Mouse (Mus musculus): ENCODE measurements at regions not wholly inside any gene's neighbourhood (a gene's known extent, or its start where the extent isn't known, plus 50 kb on each side); places are given as distances from the start of the nearest gene placed in this dataset.

DNA sequence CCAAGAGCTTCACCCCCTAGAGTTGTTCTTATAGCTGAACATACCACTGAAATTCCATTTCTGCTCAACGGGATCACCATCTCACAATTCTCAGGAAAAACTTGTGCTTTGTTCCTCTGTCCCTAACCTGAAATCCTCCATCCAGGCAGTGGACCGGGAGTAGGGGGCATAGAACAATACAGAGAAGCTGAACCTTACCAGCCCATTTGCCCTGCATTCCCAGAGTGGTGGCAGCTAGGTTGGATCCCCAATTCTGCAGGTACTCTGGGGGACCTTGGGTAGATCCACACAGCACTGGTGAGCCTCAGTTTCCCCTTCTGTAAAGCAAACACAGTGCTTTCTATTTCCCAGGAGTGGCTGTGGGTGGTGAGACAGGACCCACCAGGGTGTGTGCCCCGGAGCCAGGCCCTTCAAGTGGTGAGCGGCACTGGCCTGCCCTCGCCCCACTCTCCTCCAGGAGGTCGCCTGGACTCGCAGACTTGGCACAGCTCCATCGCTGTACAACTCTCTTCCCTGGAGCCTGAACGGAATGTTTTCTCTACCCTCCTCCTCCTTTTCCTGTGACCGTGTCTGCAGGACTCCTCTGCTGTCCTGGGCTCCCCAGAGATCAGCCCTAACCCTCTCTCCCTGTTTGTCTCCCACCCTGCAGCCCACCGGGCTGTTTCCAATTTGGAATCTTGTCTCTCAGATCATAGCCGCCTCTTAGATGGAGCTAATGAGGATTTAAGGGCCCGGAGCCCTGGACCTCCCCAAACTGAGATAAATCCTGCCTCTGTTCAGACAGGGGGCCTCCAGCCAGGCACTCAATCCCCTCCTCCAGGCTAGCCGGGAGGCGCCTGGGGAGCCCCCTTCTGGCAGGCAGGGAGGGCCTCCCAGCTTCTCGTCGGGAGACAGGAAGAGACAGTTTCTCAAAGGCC, 52.3 kb upstream of the Cux1 start:
- DNase-seq (ENCODE audit: low read depth): peak; percentile 20

DNA sequence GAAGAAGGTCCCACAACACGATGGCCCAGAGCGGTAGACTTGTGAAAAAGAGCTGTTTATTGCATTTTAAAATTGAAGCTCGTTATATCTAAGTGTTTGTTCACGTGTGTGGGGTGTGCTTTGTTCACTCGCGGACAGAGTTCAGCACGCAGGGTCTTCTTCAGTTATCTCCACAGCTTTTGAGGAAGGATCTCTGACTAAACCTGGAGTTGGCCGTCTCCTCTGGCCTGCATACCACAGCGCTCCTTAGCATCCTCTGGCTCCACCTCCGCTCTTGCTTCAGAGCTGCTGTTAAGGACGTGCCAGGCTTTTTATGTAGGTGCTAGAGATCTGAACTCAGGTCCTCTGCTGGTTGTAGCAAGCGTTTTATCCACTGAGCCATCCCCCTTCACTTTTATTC, 52.9 kb upstream of the Cux1 start:
- no peak for DNase-seq (ENCODE audit: low read depth)

DNA sequence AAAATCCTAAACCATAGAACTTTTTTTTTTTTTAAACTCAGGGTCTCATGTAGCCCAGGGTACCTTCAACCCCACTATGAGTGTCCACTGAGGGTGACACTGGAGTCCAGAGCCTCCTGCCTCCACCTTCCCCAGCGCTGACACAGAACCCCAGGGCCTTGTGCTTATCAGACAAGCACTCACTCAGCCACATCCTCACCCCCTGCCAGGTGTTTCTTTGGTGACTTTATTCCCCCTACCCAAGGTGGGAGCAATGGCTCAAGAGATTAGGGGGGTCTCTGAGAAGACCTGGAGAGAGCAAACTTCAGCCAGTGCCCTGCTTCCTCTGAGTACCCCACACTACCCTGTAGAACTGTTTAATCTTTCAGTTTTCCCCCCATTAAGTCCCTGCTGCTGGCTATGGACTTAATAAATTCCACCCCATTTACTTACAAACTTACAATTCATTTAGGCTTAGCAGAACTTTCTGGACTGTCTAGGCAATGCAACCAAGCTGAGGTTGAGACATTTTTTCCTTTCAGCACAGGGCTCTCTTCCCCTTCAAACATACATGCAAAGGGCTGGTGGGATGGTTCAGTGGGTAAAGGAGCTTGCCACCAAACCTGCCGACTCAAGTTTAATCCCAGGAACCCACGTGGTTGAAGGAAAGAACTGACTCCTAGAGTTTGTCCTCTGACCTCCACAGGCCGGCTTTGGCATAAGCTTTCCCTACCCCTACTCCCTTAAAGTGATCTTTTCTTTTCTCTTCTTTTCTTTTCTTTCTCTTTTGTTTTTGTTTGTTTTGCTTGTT, 54.2 kb upstream of the Cux1 start:
- no peak for DNase-seq (ENCODE audit: low read depth)

DNA sequence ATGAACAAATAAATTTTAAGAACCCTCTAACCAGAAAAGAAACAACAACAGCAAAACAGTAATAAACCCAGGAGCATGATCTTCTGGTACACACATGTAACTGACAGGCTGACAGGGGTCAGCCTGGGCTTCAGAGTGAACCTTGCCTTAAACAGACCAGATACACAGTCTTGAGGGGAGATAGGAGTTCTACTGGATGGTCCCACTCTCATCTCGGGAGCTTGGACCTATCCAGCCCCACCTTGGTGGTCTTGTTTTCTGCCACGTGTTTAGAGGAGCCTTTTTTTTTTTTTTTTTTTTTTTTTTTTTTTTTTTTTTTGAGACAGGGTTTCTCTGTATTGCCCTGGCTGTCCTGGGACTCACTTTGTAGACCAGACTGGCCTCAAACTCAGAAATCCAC, 54.9 kb upstream of the Cux1 start:
- no peak for DNase-seq (ENCODE audit: low read depth)

DNA sequence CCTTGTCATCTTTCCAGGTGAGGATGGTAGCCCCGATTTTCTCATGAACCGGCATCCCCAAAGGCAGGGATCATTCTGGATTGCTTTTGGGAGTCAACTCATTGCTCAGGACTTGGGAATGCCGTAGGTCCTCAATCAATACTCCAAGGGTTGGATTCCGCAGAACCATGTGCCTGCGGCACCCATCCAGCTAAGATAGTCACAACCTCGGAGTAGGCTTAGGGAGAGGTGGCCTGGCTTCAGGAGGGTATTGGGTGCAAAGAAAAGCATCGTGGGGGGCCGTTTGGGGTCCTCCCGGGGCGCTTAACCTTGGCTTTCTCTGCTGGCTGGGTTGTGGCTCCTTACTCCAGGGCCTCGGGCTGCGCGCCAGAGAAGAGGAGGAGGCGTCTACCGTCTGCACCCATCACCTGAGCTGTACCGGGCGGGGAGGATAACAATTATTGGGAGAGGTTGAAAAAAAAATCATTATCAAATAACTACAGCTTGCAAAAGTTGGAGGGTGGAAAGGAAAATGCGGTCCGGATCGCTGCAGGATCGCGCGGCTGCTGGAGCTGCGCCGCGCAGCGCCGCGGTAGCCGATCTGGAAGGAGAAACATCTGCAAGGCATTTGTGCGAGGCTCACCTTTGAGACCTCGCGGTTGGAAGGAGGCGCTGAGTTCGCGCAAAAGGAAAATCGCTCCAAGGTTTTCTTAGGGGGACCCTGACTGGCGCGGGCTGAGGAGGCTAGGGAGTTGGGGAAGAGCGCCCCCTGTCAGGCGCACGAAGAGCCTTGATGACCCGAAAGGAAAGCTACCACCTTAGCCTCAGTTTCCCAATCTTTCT, 55.6 kb upstream of the Cux1 start:
- DNase-seq (ENCODE audit: low read depth): peak; percentile 89

DNA sequence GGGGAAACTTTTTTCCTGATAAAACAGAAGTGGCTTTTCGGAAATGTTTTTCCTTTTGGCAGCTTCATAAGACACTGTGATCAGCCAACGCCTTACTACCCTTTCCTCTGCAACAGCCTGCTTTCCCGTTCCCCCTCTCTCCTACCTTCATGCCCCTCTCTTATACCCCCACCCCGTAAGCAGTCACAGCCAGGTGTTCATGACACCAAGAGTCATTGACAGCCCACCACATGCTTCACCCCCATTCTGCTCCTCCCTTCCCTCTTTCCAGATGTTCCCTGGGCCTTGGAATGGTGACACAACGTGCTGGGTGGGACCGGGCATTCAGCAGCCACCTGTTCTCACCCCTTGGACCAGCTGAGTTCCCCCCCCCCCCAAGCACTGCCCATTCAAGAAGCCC, 56.5 kb upstream of the Cux1 start:
- DNase-seq (ENCODE audit: low read depth): no peak

DNA sequence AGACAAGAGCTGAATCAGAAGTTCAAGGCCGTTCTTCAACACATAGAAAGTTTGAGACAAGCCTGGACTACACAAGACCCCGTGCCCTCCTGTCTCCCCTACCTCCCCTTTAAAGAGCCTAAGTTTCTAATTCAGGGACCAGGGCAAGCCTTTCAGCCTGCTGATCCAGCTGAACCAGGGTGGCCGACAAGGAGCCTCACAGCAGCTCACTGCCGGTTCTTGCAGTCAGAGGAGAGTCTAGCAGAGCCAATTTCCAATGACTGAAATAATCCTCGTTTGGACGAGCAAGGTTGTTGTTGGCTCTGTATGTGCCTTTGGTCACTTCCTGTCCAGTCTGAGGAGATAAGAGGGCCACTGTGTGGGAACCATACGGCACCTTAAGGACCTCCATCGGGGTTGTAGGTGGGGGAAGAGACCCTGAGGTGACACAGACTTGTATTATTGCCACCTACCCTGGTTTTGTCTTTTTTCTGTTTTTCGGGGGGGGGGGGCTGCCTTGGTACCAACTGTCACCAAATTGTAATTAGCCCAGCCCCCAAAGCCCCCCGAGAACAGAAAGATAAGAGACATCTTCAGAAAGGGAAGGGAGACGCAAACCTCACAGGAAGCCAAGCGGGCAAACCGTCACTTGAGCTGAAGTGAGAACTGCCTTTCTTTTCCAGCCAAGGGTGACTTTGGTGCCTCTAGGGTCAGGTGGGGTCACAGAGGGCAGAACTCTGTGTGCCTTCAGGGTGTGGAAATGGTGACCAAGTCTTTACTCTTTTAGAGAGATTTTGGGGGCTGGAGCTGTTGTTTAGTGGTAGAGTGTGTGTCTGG, 58.1 kb upstream of the Cux1 start:
- DNase-seq (ENCODE audit: low read depth): no peak

GRCm38 (mm10) chr5:136626142-136626771, 59.0 kb upstream of the Cux1 start:
- no peak for DNase-seq (ENCODE audit: low read depth)

- DNase-seq (ENCODE audit: low read depth): no peak
Measured at GRCm38 (mm10) chr5:136626891-136627290, 59.6 kb upstream of the Cux1 start.

DNA sequence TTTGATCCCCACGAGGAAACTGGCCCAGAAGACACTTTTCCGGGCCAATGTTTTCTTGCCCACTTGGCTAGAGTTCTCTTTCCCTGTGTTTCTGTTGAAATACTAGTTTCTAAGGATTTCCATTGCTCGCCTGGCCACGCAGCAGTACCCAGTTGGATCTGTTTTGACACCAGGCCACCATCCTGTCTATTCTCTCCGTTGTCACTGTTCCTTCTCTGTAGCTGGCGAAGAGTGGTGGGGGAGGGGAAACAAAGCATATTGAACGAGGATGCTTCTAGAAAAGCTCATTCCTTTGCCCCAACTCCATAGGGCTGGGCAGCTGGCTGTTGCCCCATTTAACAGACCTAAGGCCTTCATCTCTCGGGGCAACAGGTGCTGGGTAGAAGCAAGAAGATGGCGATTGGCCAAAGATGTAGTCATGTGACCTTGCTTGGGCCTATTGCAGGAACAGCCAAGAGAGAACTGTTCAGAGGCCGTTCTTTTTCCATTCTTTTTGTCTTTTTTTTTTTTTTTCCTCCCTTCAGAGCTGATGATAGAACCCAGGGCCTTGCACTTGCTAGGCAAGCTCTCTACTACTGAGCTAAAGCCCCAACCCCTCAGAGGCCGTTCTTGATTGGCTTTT, 60.5 kb upstream of the Cux1 start:
- no peak for DNase-seq (ENCODE audit: low read depth)

- no peak for DNase-seq (ENCODE audit: low read depth)
Measured at GRCm38 (mm10) chr5:136628502-136628901, 61.2 kb upstream of the Cux1 start.

DNA sequence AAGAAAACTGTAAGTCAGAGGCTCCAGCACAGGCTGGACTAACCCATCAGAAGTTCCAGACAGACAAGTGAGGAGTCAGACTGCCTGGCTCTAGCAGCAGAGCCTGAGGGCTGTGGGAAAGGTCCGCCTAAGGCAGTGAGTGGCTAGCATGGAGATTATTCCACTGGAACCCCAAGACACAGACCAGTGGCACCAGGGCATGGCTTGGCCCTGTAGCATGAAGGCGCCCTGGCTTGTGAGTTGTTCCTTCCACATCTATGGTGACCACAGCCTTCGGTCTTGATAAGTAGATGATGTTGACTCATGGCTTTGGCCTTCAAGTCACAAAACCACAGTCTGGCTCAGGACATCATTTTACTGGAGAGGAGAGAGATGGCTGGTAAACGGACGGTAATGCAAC, 60.7 kb upstream of the Myl10 start:
- DNase-seq (ENCODE audit: low read depth): peak; percentile 58

DNA sequence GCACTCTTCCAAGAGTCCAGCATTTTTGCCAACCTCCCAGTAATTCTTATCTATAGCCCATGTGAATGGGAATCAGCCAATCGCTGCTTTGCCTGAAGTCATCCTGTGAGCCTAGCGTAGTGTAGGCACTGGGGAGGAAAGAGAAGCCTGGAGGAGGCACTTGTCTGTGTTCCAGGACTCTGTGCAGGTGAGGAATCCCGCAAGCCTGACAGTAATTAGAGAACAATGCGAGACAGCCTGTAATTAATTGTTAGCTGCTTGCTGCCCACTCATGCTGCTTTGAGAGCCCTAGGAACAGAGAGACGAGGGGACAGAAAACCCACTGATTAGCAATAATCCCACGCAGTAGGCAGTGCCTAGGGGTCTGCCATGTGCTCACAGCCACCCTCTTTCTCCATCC, 59.0 kb upstream of the Myl10 start:
- DNase-seq (ENCODE audit: low read depth): no peak

- DNase-seq (ENCODE audit: low read depth): peak; percentile 45
Measured at GRCm38 (mm10) chr5:136635119-136635518, 57.8 kb upstream of the Myl10 start.

DNA sequence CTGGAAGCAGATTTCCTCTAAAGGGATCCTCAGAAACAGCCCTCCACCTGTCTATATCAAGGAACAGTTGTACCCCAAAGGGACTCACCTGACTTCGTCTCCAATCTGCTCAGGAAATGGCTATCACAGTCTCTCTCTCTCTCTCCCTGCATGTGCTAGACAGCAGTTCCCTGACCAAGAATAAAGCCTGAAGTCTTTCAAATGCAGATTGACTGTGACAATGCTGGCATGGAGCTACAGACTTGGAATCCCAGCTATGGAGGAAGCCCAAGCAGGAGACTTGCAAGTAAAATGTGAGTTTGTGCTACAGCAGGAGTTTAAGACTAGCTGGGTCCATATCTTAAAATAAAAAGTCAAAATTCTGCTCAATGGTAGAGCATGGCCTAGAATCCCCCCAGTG, 56.5 kb upstream of the Myl10 start:
- no peak for DNase-seq (ENCODE audit: low read depth)

- DNase-seq (ENCODE audit: low read depth): no peak
Measured at GRCm38 (mm10) chr5:136637872-136638271, 55.1 kb upstream of the Myl10 start.

DNA sequence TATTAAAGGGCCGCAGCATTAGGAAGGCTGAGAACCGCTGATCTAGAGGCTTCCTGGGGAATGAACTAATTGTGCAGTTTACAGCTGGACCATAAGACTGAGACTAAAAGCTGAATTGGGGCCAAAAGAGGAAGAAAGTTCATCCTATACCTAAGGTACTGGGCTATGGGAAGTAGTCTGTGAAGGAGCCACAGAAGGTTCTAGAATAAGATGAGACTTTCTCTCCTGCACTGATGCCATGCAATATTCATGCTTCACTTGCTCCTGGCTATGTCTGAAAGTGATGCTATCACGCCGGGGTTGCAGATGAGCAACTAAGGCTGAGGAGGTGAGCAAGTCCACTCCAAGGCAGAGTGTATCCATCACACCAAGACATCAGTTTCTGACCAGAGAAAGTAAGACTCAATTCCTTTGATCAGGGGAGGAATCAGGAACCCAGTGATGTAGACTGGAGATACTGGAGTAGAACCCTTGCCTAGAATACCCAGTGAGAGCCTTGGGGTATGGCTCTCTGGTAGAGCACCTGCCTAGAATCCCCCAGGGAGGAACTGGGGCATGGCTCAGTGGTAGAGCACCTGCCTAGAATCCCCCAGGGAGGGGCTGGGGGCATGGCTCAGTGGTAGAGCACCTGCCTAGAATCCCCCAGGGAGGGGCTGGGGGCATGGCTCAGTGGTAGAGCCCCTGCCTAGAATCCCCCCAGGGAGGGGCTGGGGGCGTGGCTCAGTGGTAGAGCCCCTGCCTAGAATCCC, 51.9 kb upstream of the Myl10 start:
- no peak for DNase-seq (ENCODE audit: low read depth)

DNA sequence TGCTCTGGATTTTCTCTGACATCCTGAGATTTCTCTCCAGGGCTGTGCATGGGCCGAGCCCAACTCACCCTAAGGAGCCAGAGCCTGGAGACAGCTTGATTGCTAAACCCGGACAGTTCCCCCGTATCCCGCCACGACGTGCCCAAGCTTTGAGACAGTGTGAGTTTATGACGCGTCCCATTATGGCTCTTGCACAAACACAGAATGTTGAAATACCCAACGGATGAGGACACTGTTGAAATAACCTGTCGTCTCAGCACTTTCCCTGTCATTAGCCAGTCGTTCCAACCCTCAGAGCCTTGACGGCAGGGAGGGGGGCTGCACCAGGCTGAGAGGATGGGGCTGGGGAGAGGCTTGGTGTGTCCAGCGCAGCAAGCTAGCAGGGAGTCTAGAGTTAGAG, 50.7 kb upstream of the Myl10 start:
- DNase-seq (ENCODE audit: low read depth): no peak
